Mouse (Mus musculus) kidney, adult 11 months (tissue): ENCODE data around the gene D730048I06Rik.
"Not testable (repeated sequence)": the region's sequence is repeated elsewhere in the genome, so short reads cannot be mapped to it uniquely, and the experiment has no call there.

Experiments
- DNase-seq: peaks from one replicate; pipeline ENCODE4 v3.0.0; 2022

D730048I06Rik gene

DNA sequence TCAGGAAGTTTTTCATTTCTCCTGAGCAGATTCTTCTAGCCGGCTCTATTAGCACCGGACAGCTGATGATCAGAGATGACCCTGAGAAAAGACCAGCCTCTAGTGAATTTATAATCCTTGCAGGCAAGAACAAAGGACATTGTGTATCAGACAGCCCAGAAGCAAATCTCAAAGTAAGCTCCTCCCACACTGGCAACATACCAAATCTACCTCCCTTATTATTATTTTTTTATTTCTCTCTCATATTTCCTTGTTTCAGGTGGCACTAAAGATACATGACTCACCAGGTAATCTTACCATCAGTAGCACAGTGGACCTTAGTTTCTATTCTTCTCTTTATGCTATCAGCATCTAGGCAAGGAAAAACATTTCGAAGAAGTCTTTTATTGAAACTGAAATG, at the start of gene D730048I06Rik, which contains the start of gene Gm27235:
Gene D730048I06Rik (minus strand): TSS at position 112 of the 400 bp plus-strand sequence.
Gene Gm27235 (minus strand): TSS at position 101 of the 400 bp plus-strand sequence.
- DNase-seq = no peak

DNA sequence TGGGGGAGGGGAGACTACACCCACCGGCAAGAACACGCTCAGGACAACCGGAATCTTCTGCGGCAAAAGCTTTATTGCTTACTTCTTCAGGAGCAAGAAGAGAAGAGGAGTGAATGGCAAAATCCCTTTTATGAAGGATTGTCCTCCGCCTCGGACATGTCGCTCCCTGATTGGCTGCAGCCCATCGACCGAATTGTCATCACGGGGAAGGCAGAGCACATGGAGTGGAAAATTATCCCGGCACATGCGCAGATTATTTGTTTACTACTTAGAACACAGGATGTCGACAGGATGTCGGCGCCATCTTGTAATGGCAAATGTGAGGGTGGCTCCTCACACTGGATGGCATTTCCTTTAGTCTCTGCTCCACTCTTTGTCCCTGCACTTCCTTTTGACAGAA, 28.0 kb upstream of the D730048I06Rik start:
- DNase-seq = not testable (repeated sequence)

GRCm38 (mm10) chr9:35798146-35798545, 8.2 kb upstream of the D730048I06Rik start:
- no peak for DNase-seq

- DNase-seq = no peak
Measured at GRCm38 (mm10) chr9:35778009-35778408, 11.9 kb downstream of the D730048I06Rik start, which contains the start of gene Gm17727. Gm17727 (minus strand) TSS chr9:35778109.

DNA sequence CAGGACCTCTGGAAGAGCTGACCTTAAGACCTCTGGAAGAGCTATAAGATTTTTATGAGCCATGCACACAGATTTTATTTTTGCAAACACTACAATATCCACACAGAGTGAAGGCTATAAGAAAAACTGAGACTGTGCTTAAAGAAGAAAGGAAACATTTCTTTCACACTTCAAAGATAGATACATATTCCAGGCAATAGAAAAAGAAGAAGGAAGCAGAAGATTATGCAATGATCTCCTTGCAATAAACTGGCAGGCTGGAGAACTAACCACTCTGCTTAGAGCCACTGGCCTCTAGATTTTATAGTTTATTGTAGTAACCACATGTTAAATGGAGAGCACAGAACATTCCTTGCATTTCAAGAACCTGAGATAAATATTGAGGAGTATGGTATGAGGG, 33.1 kb downstream of the D730048I06Rik start:
- DNase-seq = no peak

DNA sequence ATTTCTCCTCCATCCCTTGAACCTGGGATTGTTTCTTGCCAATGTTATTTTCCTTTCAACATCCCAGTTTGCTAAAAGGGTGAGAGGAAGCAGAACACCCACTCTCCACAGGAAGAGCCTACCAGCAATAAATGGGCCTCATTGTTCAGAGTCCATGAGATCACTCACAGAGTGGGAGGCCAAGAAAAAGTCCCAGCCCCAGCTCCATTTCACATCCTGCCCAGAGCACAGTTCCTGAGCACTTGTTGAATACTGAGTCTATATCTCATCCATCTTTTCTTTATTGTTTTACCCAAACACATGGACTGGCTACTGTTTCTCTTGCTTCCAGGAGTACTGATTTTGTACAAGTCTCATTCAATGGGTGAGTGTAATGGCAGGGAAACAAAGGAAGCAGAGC, 49.2 kb downstream of the D730048I06Rik start, which contains the start of gene Gm17677:
Gene Gm17677 (plus strand): TSS at position 301 of the 400 bp plus-strand sequence.
- DNase-seq = no peak
